ENCODE assay signal across 8 mouse cellular contexts in genomic region chr16:8924732-8925131, GRCm38 (mm10).
"Had no signal": no experiment of that assay in that cellular context is flagged by ENCODE, and none has a peak within 500 bp of the region (broad histone marks: within the 10 kb centered on the region; RNA-seq: fewer than 3 reads in every experiment).

No protein-coding gene starts in this region.

- H3K4me3 ChIP-seq: left cerebral cortex, adult 2 months; limb, embryonic 10.5 days; liver, embryonic 15.5 days; midbrain, embryonic 13.5 days had no signal

- H3K27me3 ChIP-seq: liver, embryonic 15.5 days; midbrain, embryonic 13.5 days had no signal

- H3K36me3 ChIP-seq: limb, embryonic 10.5 days; liver, embryonic 15.5 days; midbrain, embryonic 13.5 days had no signal

- H3K4me1 ChIP-seq: limb, embryonic 10.5 days; liver, embryonic 15.5 days; midbrain, embryonic 13.5 days had no signal

- H3K9me3 ChIP-seq: limb, embryonic 10.5 days; liver, embryonic 15.5 days; midbrain, embryonic 13.5 days had no signal

- H3K27ac ChIP-seq: left cerebral cortex, adult 2 months; limb, embryonic 10.5 days; liver, embryonic 15.5 days; midbrain, embryonic 13.5 days had no signal

- DNase-seq: kidney, postnatal 25 days; lung, adult 2 months; lung, postnatal 36 days; thymus, postnatal 4 days had no signal
